Mouse (Mus musculus) liver, embryonic 13.5 days (tissue): ENCODE measurements around the gene BC051142. TPM values are rescaled to one million over a fixed set of nuclear protein-coding genes. Genes with fewer than 3 reads are reported as not detected.

Experiments used
- ATAC-seq: fragments of 200-750 bp; cut with Nextera tagmentation; 2 replicates; pipeline ENCODE4 v1.8.0; 2017; ENCODE audit warnings: low read depth, mild to moderate bottlenecking, moderate number of reproducible peaks, moderate library complexity
- DNase-seq: peaks from one replicate; pipeline ENCODE4 v3.0.0; 2022
- H3K27ac ChIP-seq: fragments of 300-500 bp; sonication (generic); 2 replicates; pipeline ENCODE4 v1.5.1; 2015; ENCODE audit warnings: moderate library complexity, mild to moderate bottlenecking, inconsistent platforms
- H3K27me3 ChIP-seq: fragments of 300-500 bp; sonication (generic); 2 replicates; pipeline ENCODE4 v1.6.1; 2015; ENCODE audit warnings: mild to moderate bottlenecking, inconsistent platforms
- H3K36me3 ChIP-seq: fragments of 300-500 bp; sonication (generic); 2 replicates; pipeline ENCODE4 v1.6.1; 2015; ENCODE audit warnings: mild to moderate bottlenecking, inconsistent platforms
- H3K4me1 ChIP-seq: fragments of 300-500 bp; sonication (generic); replicated peaks from 2 replicates; pipeline ENCODE4 v1.6.1; 2015; ENCODE audit warnings: inconsistent platforms
- H3K4me2 ChIP-seq: fragments of 300-500 bp; sonication (generic); 2 replicates; pipeline ENCODE4 v1.6.1; 2015; ENCODE audit warnings: inconsistent platforms, mild to moderate bottlenecking, moderate library complexity
- H3K4me3 ChIP-seq: fragments of 300-500 bp; sonication (generic); replicated peaks from 2 replicates; pipeline ENCODE4 v1.5.1; 2015; ENCODE audit warnings: mild to moderate bottlenecking, inconsistent platforms
- H3K9ac ChIP-seq: fragments of 300-500 bp; sonication (generic); 2 replicates; pipeline ENCODE4 v1.6.1; 2015; ENCODE audit warnings: mild to moderate bottlenecking, inconsistent platforms
- H3K9me3 ChIP-seq: fragments of 300-500 bp; sonication (generic); replicated peaks from 2 replicates; pipeline ENCODE4 v1.6.1; 2016; ENCODE audit warnings: inconsistent platforms
- WGBS: fragments of 180-500 bp; shearing (Covaris S2); methylation state at CpG from one replicate; pipeline ENCODE4 v1.1.7; 2015; ENCODE audit not compliant: insufficient replicate concordance; 5-methylcytosine and 5-hydroxymethylcytosine counted together
- polyA plus RNA-seq: library from polyadenylated mRNA; unstranded; fragments of >200 nt; fragmentation: Nextera tagmentation; extraction: Ambion mirVana; gene quantifications from 2 replicates; pipeline ENCODE4 v1.2.1, GENCODE M21; 2015

BC051142 gene
- polyA plus RNA-seq, 1 experiment from 2014 or later = 0.21 TPM

GRCm38 (mm10) chr17:34399394-34399715, 735 bp downstream of the BC051142 start:
- Histone ChIP-seq H3K4me3 (peak overlapping the region; percentile 52; the same call in 1 of the 2 replicates), H3K9me3 (no peaks in the 10 kb centered on the region), H3K27me3 (peaks cover 39% of the 10 kb centered on the region), H3K27ac (no peak overlapping the region), H3K36me3 (no peaks in the 10 kb centered on the region), H3K4me1 (no peaks in the 10 kb centered on the region), H3K4me2 (peak overlapping the region; percentile 66), H3K9ac (no peak overlapping the region)
- WGBS = 50% methylated on average over 4 of the region's 4 CpGs
- ATAC-seq = no peak
- no peak for DNase-seq

DNA sequence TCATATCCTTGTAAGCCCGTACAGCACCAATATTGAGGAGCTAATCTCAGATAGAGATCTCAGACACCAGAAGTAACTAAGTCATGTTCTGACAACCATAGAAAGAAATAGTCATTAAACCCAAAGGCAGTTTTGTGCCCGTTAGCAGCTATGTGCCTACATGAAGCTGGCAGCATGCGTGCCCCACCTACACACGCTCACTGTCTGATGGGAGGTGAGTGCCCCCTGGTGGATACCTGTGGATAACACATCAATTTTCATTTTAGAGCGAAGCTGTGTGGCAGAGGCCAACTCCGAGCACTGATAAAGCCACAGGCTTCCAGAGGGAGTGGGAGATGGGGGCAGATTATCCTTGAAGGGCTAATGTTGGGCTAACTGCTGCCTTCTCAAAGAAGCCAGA, 12.5 kb downstream of the BC051142 start:
- H3K27me3 ChIP-seq = peaks cover 7% of the 10 kb centered on the region
- H3K9ac ChIP-seq = no peak overlapping the region
- no peak overlapping the region for H3K4me2 ChIP-seq
- H3K9me3 ChIP-seq = no peaks in the 10 kb centered on the region
- 22% methylated on average over 6 of the region's 6 CpGs for WGBS
- DNase-seq (peak; percentile 18), ATAC-seq (no peak)
- no peaks in the 10 kb centered on the region for H3K4me1 ChIP-seq
- H3K27ac ChIP-seq = no peak overlapping the region
- H3K4me3 ChIP-seq = no peak overlapping the region
- H3K36me3 ChIP-seq = no peaks in the 10 kb centered on the region

GRCm38 (mm10) chr17:34420014-34420413, 21.4 kb downstream of the BC051142 start:
- no peaks in the 10 kb centered on the region for H3K4me1 ChIP-seq
- ATAC-seq (no peak), DNase-seq (no peak)
- H3K9ac ChIP-seq = no peak overlapping the region
- H3K36me3 ChIP-seq = no peaks in the 10 kb centered on the region
- 46% methylated on average over 7 of the region's 7 CpGs for WGBS
- no peaks in the 10 kb centered on the region for H3K9me3 ChIP-seq
- no peak overlapping the region for H3K27ac ChIP-seq
- no peak overlapping the region for H3K4me3 ChIP-seq
- no peak overlapping the region for H3K4me2 ChIP-seq
- peaks cover 5% of the 10 kb centered on the region for H3K27me3 ChIP-seq

GRCm38 (mm10) chr17:34427597-34427996, 29.0 kb downstream of the BC051142 start:
- H3K27me3 ChIP-seq = no peaks in the 10 kb centered on the region; the same call in 1 of the 2 replicates
- DNase-seq (no peak), ATAC-seq (no peak)
- H3K4me3 ChIP-seq = no peak overlapping the region
- no peak overlapping the region for H3K9ac ChIP-seq
- H3K4me1 ChIP-seq = no peaks in the 10 kb centered on the region
- H3K27ac ChIP-seq = no peak overlapping the region
- no peak overlapping the region for H3K4me2 ChIP-seq
- no peaks in the 10 kb centered on the region for H3K36me3 ChIP-seq
- no peaks in the 10 kb centered on the region for H3K9me3 ChIP-seq

GRCm38 (mm10) chr17:34437120-34437519, 38.5 kb downstream of the BC051142 start:
- Histone ChIP-seq H3K27me3 (no peaks in the 10 kb centered on the region), H3K27ac (no peak overlapping the region), H3K4me2 (no peak overlapping the region), H3K9me3 (no peaks in the 10 kb centered on the region), H3K36me3 (no peaks in the 10 kb centered on the region), H3K9ac (no peak overlapping the region), H3K4me1 (no peaks in the 10 kb centered on the region), H3K4me3 (no peak overlapping the region)
- no peak for DNase-seq
- ATAC-seq = no peak
- WGBS = 31% methylated on average over 4 of the region's 4 CpGs

- H3K27me3 ChIP-seq = no peaks in the 10 kb centered on the region
- no peaks in the 10 kb centered on the region for H3K9me3 ChIP-seq
- no peaks in the 10 kb centered on the region for H3K36me3 ChIP-seq
- no peak overlapping the region for H3K9ac ChIP-seq
- H3K4me3 ChIP-seq = no peak overlapping the region
- 23% methylated on average over 7 of the region's 7 CpGs for WGBS
- H3K4me2 ChIP-seq = no peak overlapping the region
- no peaks in the 10 kb centered on the region for H3K4me1 ChIP-seq
- DNase-seq = no peak
- ATAC-seq = no peak
- H3K27ac ChIP-seq = peak overlapping the region; percentile 34; the same call in 1 of the 2 replicates
Observed at GRCm38 (mm10) chr17:34437606-34438005, 39.0 kb downstream of the BC051142 start.

DNA sequence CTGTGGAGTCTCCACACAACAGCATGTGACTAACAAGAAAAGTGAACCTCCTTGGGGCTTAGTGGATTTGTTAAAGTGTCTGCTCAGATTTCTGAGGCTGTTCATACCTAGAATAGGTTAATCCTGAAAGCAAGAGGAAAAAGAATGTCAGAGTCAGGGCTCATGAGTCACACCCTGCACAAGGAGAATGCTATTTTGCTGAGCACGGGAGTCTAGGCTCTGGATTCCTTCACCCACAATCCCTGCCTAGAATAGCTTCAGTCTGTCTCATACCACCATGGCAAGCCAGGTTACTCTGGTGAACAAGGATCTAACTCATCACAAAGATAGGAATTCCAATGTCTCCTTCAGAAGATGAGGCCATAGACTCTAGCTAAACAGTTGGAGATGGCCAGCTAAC, 40.0 kb downstream of the BC051142 start:
- no peaks in the 10 kb centered on the region for H3K4me1 ChIP-seq
- no peaks in the 10 kb centered on the region for H3K27me3 ChIP-seq
- ATAC-seq = no peak
- H3K4me2 ChIP-seq = no peak overlapping the region
- no peak overlapping the region for H3K27ac ChIP-seq
- H3K4me3 ChIP-seq = no peak overlapping the region
- no peak overlapping the region for H3K9ac ChIP-seq
- WGBS = 52% methylated on average over 1 of the region's 1 CpGs
- no peak for DNase-seq
- no peaks in the 10 kb centered on the region for H3K9me3 ChIP-seq
- no peaks in the 10 kb centered on the region for H3K36me3 ChIP-seq

DNA sequence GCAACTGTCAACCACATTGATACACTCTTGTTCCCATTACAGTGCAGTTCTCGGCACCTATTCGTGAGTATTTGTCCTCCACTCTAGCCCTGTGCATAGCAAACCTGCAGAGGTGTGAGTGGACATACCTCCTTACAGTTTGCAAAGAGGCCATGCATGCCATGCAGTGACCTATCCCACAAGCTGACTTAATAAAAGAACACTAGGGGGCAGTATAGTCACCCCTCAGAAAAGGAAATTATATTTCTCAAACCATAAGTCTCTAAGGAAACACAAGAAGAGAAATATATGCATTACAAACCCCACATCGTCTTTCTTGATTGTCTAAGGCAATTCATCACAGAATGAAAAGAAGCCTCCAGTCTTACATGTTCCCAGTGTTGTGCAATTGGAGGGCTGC, 41.2 kb downstream of the BC051142 start:
- Histone ChIP-seq H3K27me3 (no peaks in the 10 kb centered on the region), H3K36me3 (no peaks in the 10 kb centered on the region), H3K4me2 (no peak overlapping the region), H3K4me3 (no peak overlapping the region), H3K9ac (no peak overlapping the region), H3K4me1 (no peaks in the 10 kb centered on the region), H3K9me3 (no peaks in the 10 kb centered on the region), H3K27ac (no peak overlapping the region)
- 25% methylated on average over 3 of the region's 3 CpGs for WGBS
- no peak for DNase-seq
- ATAC-seq = no peak

- no peak overlapping the region for H3K4me3 ChIP-seq
- no peak overlapping the region for H3K9ac ChIP-seq
- no peaks in the 10 kb centered on the region for H3K9me3 ChIP-seq
- no peak for DNase-seq
- no peak overlapping the region for H3K27ac ChIP-seq
- no peaks in the 10 kb centered on the region for H3K36me3 ChIP-seq
- no peak overlapping the region for H3K4me2 ChIP-seq
- 72% methylated on average over 7 of the region's 7 CpGs for WGBS
- H3K27me3 ChIP-seq = no peaks in the 10 kb centered on the region
- ATAC-seq = no peak
- H3K4me1 ChIP-seq = 0 out of 2 replicates have a peak, but pooled peaks cover under 1% of the 10 kb centered on the region
Observed at GRCm38 (mm10) chr17:34441990-34442389, 43.4 kb downstream of the BC051142 start.

DNA sequence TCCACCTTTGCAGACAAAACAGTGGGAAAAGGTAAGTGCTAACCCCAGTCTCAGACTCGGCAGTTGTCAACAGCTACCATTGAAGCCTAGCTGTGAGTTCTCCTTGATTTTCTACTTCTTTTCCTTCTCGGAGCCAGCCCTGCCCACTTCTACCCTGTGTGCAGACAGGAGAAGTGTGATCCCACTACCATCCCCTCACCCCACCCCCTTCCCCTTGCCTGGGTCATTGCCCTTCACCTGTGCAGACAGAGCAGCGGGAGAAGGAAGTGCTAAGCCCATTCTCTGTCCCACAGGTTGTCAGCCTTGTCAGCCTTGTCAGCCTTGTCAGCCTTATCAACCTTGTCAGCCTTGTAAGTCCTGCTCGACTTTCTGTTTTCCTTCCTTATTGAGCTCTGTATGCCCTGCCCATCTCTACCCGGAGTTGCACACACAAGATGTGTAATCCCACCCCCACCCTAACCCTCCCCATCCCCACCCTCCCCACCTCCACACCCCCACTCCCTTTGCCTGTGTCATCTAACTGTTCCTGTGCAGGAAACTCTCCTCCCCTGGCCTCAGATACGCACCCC, 49.9 kb downstream of the BC051142 start:
- peak; percentile 79 for ATAC-seq
- DNase-seq = no peak
- Histone ChIP-seq H3K9ac (no peak overlapping the region), H3K4me1 (peaks cover 30% of the 10 kb centered on the region), H3K4me2 (peak overlapping the region; percentile 28), H3K27me3 (no peaks in the 10 kb centered on the region), H3K36me3 (no peaks in the 10 kb centered on the region), H3K4me3 (no peak overlapping the region), H3K9me3 (no peaks in the 10 kb centered on the region), H3K27ac (peak overlapping the region; percentile 13; the same call in 1 of the 2 replicates)
- WGBS = 9% methylated on average over 6 of the region's 6 CpGs

DNA sequence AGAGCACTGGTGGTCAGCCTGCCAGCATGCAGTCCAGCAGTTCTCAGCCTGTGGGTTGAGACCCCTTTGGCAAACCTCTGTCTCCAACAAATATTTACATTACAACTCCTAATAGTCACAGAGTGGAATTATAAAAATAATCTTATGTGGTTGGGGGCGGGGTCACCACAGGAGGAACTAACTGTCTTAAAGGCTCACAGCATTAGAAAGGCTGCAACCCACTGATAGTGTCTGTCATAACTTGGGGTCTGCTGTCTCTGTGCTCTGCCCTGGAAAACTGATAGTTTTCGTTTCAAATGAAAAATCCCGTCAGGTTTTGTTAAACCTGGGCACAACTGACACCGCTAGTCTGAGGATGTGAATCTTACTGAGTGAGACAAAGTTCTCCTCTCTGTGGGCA, 59.0 kb downstream of the BC051142 start:
- H3K4me2 ChIP-seq = peak overlapping the region; percentile 31; the same call in 1 of the 2 replicates
- 18% methylated on average over 4 of the region's 4 CpGs for WGBS
- ATAC-seq (peak; percentile 65; the same call in 1 of the 2 replicates), DNase-seq (no peak)
- peaks cover 36% of the 10 kb centered on the region for H3K4me1 ChIP-seq
- H3K36me3 ChIP-seq = no peaks in the 10 kb centered on the region
- no peak overlapping the region for H3K9ac ChIP-seq
- H3K9me3 ChIP-seq = no peaks in the 10 kb centered on the region
- 0 out of 2 replicates have a peak overlapping the region, but pooled peaks have one; percentile 15 for H3K27ac ChIP-seq
- no peak overlapping the region for H3K4me3 ChIP-seq
- no peaks in the 10 kb centered on the region; the same call in 1 of the 2 replicates for H3K27me3 ChIP-seq

- ATAC-seq = peak; percentile 55
- Histone ChIP-seq H3K36me3 (no peaks in the 10 kb centered on the region), H3K27me3 (no peaks in the 10 kb centered on the region; the same call in 1 of the 2 replicates), H3K27ac (no peak overlapping the region), H3K4me3 (no peak overlapping the region), H3K4me1 (peaks cover 36% of the 10 kb centered on the region), H3K4me2 (no peak overlapping the region), H3K9me3 (no peaks in the 10 kb centered on the region), H3K9ac (no peak overlapping the region)
- DNase-seq = no peak
- 24% methylated on average over 3 of the region's 3 CpGs for WGBS
Observed at GRCm38 (mm10) chr17:34459255-34459654, 60.6 kb downstream of the BC051142 start.
